Mouse (Mus musculus) bone marrow, adult 2 months (tissue): ENCODE results near the gene 3110082I17Rik.

Experiments
- CTCF ChIP-seq: fragments of 200-500 bp; IDR thresholded peaks from 2 replicates; pipeline ENCODE4 v1.5.1; 2011; ENCODE audit warnings: low read length, control low read depth; ENCODE audit not compliant: control insufficient read depth, insufficient read depth
- POLR2A ChIP-seq: fragments of 200-500 bp; IDR thresholded peaks from 2 replicates; pipeline ENCODE4 v1.6.1; 2011; ENCODE audit warnings: low read depth, mild to moderate bottlenecking, control low read depth, low read length, borderline replicate concordance; ENCODE audit not compliant: control insufficient read depth

DNA sequence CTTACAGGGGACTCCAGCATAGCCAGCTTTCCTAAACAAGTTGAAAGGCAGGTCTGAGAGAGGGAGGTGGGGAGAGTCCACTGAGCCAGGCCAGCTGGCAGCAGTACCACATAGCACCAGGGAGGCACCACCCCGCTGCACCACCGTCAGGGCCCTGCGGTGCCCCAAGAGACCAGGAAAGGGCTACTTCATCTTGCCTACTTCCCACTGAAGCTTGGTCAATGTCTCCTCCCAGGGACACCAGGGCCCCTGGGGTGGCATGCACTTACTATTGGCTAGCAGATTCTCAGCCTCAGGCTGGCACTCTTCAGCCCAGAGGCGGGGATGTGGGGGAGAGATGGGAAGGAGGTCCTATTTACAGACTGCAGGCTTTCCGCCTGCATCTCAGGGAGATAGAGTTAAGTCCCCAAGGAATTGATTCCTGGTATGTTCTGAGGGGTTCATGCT lies 136.3 kb downstream of the 3110082I17Rik start:
- no peak; the same call in 1 of the 2 replicates for TF ChIP-seq POLR2A
- no peak for TF ChIP-seq CTCF
